Mouse (Mus musculus) hindbrain, postnatal 0 days (tissue): ENCODE results near the gene Pzp. TPM values are rescaled to one million over a fixed set of nuclear protein-coding genes. Genes with fewer than 3 reads are reported as not detected.

Experiments
- ATAC-seq: fragments of 200-750 bp; cut with Nextera tagmentation; 2 replicates; pipeline ENCODE4 v1.8.0; 2017; ENCODE audit warnings: mild to moderate bottlenecking, moderate TSS enrichment, moderate library complexity
- DNase-seq: peaks from one replicate; pipeline ENCODE4 v3.0.0-alpha.2; 2015; ENCODE audit warnings: low spot score
- H3K27ac ChIP-seq: fragments of 300-500 bp; sonication (generic); 2 replicates; pipeline ENCODE4 v1.5.1; 2014; ENCODE audit warnings: mild to moderate bottlenecking
- H3K27me3 ChIP-seq: fragments of 300-500 bp; sonication (generic); 2 replicates; pipeline ENCODE4 v1.6.1; 2014; ENCODE audit warnings: low read length, mixed read lengths; ENCODE audit not compliant: insufficient read depth
- H3K36me3 ChIP-seq: fragments of 300-500 bp; sonication (generic); 2 replicates; pipeline ENCODE4 v1.6.1; 2014; ENCODE audit warnings: low read length, mixed read lengths; ENCODE audit not compliant: insufficient read depth
- H3K4me1 ChIP-seq: fragments of 300-500 bp; sonication (generic); 2 replicates; pipeline ENCODE4 v1.6.1; 2014; ENCODE audit warnings: antibody characterized with exemption, low read length, mixed read lengths; ENCODE audit not compliant: insufficient read depth
- H3K4me2 ChIP-seq: fragments of 300-500 bp; sonication (generic); 2 replicates; pipeline ENCODE4 v1.6.1; 2014; ENCODE audit warnings: low read depth, mild to moderate bottlenecking, low read length, moderate library complexity, mixed read lengths
- H3K4me3 ChIP-seq: fragments of 300-500 bp; sonication (generic); 2 replicates; pipeline ENCODE4 v1.5.1; 2014; ENCODE audit warnings: low read length
- H3K9ac ChIP-seq: fragments of 300-500 bp; sonication (generic); replicated peaks from 2 replicates; pipeline ENCODE4 v1.6.1; 2014; ENCODE audit warnings: mild to moderate bottlenecking, low read length, moderate library complexity, mixed read lengths
- H3K9me3 ChIP-seq: fragments of 300-500 bp; sonication (generic); 2 replicates; pipeline ENCODE4 v1.6.1; 2016; ENCODE audit warnings: low read length, mixed read lengths
- CTCF ChIP-seq: IDR thresholded peaks from 2 replicates; pipeline ENCODE4 v1.5.1; 2016; ENCODE audit warnings: antibody characterized with exemption, control low read depth, low read depth
- WGBS: fragments of 180-500 bp; shearing (Covaris S2); extraction: QIAGEN DNeasy Blood & Tissue Kit; methylation state at CpG from one replicate; pipeline ENCODE4 v1.1.7; 2014; 5-methylcytosine and 5-hydroxymethylcytosine counted together
- polyA plus RNA-seq: library from polyadenylated mRNA; unstranded; fragments of >200 nt; fragmentation: Nextera tagmentation; extraction: Ambion mirVana; gene quantifications from 2 replicates; pipeline ENCODE4 v1.2.1, GENCODE M21; 2015
- total RNA-seq: library from RNA; depleted of rRNA; stranded (reverse); fragments of >200 nt; gene quantifications from 2 replicates; pipeline ENCODE4 v1.2.3, GENCODE M21; 2014

Pzp gene
- total and polyA plus RNA-seq, 2 experiments from 2014 or later = 0.03 TPM; not detected in 1

GRCm38 (mm10) chr6:128487736-128488135 is 38.8 kb downstream of the Pzp start:
- no peak for ATAC-seq
- no peak for DNase-seq
- no peak overlapping the region for H3K4me2 ChIP-seq
- no peaks in the 10 kb centered on the region for H3K4me1 ChIP-seq
- no peak overlapping the region for H3K4me3 ChIP-seq
- no peak overlapping the region for H3K27ac ChIP-seq
- H3K9ac ChIP-seq = no peak overlapping the region
- H3K36me3 ChIP-seq = no peaks in the 10 kb centered on the region
- TF ChIP-seq CTCF = no peak
- no peaks in the 10 kb centered on the region for H3K27me3 ChIP-seq
- WGBS = 94% methylated on average over 11 of the region's 11 CpGs
- H3K9me3 ChIP-seq = no peaks in the 10 kb centered on the region

- no peaks in the 10 kb centered on the region for H3K27me3 ChIP-seq
- H3K4me1 ChIP-seq = no peaks in the 10 kb centered on the region
- WGBS = 14% methylated on average over 26 of the region's 26 CpGs
- peak overlapping the region; percentile 15 for H3K4me3 ChIP-seq
- peak overlapping the region; percentile 44 for H3K4me2 ChIP-seq
- H3K27ac ChIP-seq = no peak overlapping the region
- DNase-seq (peak; percentile 95), ATAC-seq (peak; percentile 96)
- no peaks in the 10 kb centered on the region for H3K9me3 ChIP-seq
- H3K36me3 ChIP-seq = no peaks in the 10 kb centered on the region
- no peak overlapping the region for H3K9ac ChIP-seq
- TF ChIP-seq CTCF = peak; percentile 98
Observed at GRCm38 (mm10) chr6:128479463-128480454, 46.8 kb downstream of the Pzp start.

GRCm38 (mm10) chr6:128477495-128477894 is 49.0 kb downstream of the Pzp start:
- DNase-seq = no peak
- H3K4me2 ChIP-seq = no peak overlapping the region
- H3K4me3 ChIP-seq = no peak overlapping the region
- TF ChIP-seq CTCF = no peak
- H3K27ac ChIP-seq = no peak overlapping the region
- H3K4me1 ChIP-seq = no peaks in the 10 kb centered on the region
- H3K36me3 ChIP-seq = no peaks in the 10 kb centered on the region
- 23% methylated on average over 4 of the region's 4 CpGs for WGBS
- H3K27me3 ChIP-seq = no peaks in the 10 kb centered on the region
- H3K9ac ChIP-seq = no peak overlapping the region
- no peaks in the 10 kb centered on the region for H3K9me3 ChIP-seq
- ATAC-seq = no peak

GRCm38 (mm10) chr6:128474112-128474511 is 52.4 kb downstream of the Pzp start:
- Histone ChIP-seq H3K9ac (no peak overlapping the region), H3K4me2 (no peak overlapping the region), H3K4me3 (no peak overlapping the region), H3K9me3 (no peaks in the 10 kb centered on the region), H3K4me1 (no peaks in the 10 kb centered on the region), H3K27ac (no peak overlapping the region), H3K27me3 (no peaks in the 10 kb centered on the region), H3K36me3 (no peaks in the 10 kb centered on the region)
- ATAC-seq (no peak), DNase-seq (no peak)
- TF ChIP-seq CTCF = no peak
- 92% methylated on average over 6 of the region's 6 CpGs for WGBS

GRCm38 (mm10) chr6:128469451-128469850 is 57.1 kb downstream of the Pzp start:
- H3K4me1 ChIP-seq = no peaks in the 10 kb centered on the region
- H3K36me3 ChIP-seq = no peaks in the 10 kb centered on the region
- no peaks in the 10 kb centered on the region for H3K9me3 ChIP-seq
- DNase-seq = no peak
- H3K4me2 ChIP-seq = no peak overlapping the region
- peak; percentile 41 for TF ChIP-seq CTCF
- WGBS = 6% methylated on average over 11 of the region's 12 CpGs
- H3K9ac ChIP-seq = no peak overlapping the region
- no peak for ATAC-seq
- no peaks in the 10 kb centered on the region for H3K27me3 ChIP-seq
- H3K27ac ChIP-seq = no peak overlapping the region
- no peak overlapping the region for H3K4me3 ChIP-seq

GRCm38 (mm10) chr6:128467298-128467697 is 59.2 kb downstream of the Pzp start:
- 51% methylated on average over 2 of the region's 2 CpGs for WGBS
- H3K4me3 ChIP-seq = no peak overlapping the region
- no peaks in the 10 kb centered on the region for H3K36me3 ChIP-seq
- ATAC-seq (no peak), DNase-seq (peak; percentile 9)
- H3K27ac ChIP-seq = no peak overlapping the region
- no peaks in the 10 kb centered on the region for H3K27me3 ChIP-seq
- no peaks in the 10 kb centered on the region for H3K9me3 ChIP-seq
- H3K4me2 ChIP-seq = no peak overlapping the region
- H3K4me1 ChIP-seq = no peaks in the 10 kb centered on the region
- no peak overlapping the region for H3K9ac ChIP-seq
- 0 out of 2 replicates have a peak, but pooled peaks have one; percentile 17 for TF ChIP-seq CTCF

- Histone ChIP-seq H3K27ac (no peak overlapping the region), H3K9ac (no peak overlapping the region), H3K27me3 (no peaks in the 10 kb centered on the region), H3K4me1 (no peaks in the 10 kb centered on the region), H3K36me3 (no peaks in the 10 kb centered on the region), H3K9me3 (no peaks in the 10 kb centered on the region), H3K4me3 (no peak overlapping the region), H3K4me2 (no peak overlapping the region)
- 61% methylated on average over 3 of the region's 3 CpGs for WGBS
- TF ChIP-seq CTCF = no peak
- ATAC-seq (no peak), DNase-seq (no peak)
Observed at GRCm38 (mm10) chr6:128466563-128466962, 60.0 kb downstream of the Pzp start.
